Mouse (Mus musculus) neural tube, embryonic 10.5 days (tissue): Measurements from ENCODE around the gene Kcnj3.

Experiments used
- DNase-seq: peaks from one replicate; pipeline ENCODE4 v3.0.0-alpha.2; 2017; ENCODE audit warnings: low spot score; ENCODE audit errors: extremely low spot score

Gene Kcnj3

DNA sequence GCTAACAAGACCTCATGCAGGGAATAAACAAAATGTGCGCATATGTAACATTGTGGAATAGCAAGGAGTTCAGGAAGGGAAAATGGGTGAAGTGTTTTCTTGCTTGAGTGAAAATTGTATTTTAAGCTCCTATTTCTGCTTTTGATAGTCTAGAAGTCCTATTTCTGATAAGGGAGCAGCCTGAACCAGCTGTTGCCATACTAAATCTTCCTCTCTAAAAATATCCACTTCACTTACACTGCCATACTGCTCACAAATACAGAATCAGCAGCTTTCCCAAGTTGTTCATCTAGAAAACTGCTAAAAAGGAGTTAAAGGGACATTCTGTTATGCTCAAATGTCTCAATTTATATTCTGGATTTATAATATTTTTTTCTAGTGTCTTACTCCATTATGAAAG lies 69.9 kb downstream of the Kcnj3 start:
- no peak for DNase-seq

DNA sequence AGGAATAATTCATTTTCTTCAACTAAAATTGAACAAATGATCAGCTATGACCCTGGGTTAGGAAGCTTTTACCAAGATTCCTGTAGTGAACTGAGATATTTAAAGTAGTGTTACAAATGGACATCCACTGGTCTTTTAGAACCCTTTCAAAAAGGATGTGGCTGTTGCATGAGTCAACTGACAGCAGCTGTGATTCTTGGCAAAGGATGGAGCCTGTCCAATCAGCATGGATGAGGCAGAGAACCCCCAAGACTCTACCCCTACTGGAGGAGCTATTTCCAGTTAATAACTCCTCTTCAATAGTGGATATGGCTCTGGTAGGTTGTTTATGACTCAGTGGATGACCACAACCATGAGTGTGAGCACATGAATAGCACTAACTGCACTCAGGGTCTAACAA lies 81.5 kb downstream of the Kcnj3 start:
- DNase-seq = no peak

DNA sequence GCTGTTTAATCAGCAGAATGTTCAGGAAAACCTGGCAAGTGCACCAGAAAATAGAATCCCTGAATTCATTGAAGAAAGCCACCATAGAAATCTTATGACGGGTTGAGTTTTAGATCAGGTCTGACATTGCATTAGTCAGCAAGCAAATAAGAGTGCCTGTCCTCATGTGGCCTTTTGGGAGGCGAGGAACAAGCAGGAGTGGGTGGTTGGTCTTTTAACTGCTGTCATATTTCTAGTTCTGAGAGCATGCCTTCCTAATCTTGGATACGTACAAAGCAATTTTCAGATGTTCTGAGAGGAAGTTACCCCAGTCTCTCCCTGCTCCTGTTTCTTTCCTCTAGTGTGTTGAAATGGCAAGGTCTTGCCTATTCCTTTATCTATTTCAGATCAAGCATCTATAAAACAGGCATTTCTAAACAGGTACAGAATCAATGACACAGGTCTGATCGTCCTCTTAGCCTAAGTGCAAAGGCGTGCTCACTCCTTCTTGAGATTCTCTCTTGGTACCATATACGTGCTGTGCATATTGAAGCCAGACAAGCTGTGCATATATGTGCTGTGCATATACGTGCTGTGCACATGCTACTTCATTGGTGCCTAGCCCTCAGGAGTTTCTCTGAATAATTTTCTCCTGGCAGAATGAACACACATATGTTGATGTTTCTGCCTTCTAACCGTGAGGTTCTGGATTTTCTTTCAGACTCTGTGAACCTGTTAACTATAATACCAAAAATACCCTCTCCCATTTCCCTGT lies 97.1 kb downstream of the Kcnj3 start:
- DNase-seq = no peak

DNA sequence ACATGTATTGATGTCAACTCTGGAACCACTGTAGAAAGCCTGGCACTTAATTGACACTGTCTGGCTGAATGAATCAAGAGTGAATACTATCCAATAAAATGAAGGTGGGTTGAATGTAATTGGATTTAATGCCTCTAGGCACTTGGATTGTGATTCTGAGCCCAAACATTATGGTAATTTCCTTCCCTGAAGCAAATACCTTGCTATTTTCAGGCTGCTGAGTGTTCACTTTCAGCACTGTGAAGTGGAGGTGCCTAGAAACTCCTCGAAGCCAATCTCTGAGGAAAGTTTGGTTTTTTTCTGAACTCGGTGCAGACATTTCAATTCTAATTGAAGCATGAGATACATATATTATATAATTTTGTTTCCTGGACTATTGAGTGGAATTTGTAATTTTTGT lies 99.2 kb downstream of the Kcnj3 start:
- no peak for DNase-seq

DNA sequence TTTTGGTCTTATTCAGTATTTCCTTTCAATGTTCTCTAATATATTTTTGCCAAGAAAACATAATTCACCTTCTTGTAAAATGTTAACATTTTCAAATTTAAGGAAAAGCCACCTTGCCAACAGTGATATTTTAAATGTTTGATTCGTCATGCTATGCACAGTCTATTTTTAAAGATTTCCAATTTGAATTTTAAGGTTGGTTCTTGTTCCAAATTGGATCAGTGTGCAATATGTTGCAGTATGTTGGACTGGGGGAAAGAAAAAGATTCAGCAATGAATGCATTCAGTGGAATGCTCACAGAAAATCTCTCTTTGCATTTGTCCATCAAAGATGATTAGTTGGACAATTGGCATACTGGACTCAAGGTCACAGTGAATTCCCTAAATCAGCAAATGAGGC lies 99.7 kb downstream of the Kcnj3 start:
- DNase-seq = no peak

DNA sequence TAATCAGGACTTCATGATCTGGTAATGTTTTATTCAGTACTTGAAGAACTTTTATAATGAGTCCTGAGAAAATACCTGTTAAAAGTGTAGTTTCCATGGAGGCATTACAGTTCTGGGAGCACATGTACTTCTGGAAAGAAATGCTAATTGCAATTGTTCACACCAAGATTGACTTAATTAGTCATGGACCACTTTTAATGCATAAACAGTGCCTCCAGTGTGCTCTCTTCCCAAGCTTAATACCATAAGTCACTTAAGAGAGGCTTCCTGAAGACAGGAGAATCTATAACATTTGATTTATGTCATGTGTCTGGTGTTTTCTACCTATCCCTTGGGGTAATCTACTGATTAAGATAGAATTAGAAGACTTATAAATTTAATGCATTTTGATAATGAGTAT lies 111.8 kb downstream of the Kcnj3 start:
- DNase-seq = no peak

DNA sequence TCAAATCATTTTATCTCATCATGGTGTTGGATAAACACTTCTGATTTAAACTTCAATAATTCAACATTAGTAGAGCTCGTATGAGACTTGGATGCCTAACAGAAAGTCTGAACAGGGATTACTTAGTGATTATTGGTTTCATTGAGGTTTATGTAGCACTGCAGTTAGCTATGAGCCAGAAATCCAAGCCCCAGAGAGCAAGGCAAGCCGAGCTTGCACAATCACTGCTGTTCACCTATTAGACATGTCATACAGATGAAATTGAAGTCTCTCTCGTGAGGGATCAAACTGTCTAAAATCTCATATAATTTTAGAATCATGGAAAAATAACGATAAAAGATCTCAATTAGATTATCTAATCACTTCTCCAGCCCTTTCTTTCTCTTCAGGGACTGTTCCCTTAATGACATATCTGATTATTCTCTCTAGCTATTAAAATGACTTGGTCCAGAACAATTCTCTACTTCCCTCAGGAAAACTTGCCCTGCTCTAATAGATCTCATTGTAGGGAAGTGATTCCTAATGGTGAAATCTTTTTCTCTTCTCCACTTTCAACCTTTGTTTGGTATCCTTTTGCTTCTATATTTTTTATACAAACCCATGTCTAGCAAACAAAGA lies 122.7 kb downstream of the Kcnj3 start:
- DNase-seq = no peak

DNA sequence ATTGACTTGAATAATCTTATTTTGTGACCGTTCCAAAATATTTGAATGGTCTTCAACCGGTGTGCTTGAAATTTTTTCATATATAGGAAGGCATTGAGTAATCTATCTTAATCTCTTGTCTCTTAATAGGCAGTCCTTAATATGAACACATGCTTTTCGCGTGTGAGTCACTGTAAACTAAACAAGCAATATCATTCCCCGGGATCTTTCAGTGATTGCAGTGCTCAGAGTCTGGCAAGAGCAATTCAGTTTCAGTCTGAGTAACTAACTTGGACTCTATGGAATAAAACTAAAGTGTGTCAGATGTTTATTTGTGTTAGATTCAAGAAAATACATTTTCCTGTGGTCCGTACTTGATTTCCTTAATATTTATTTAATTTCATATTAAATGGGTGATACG lies 133.5 kb downstream of the Kcnj3 start:
- DNase-seq = no peak

DNA sequence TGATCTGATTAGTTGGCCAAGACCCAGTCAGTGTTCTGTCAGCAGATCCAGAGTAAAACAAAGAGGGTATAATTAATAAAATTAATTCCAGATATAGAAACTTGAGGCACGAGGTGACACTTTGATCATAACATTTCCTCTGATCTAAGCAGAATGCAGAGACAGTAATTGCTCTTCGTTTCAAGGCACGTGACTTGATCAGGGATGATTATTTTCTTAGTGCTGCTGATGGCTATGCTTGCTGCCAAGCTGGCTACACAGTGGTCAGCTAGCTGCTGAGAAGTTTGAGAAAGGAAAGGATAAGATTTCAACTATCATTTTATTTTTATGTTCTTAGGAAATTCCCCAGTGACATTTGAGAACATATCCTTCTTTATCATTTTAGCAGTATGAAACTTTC lies 135.7 kb downstream of the Kcnj3 start:
- no peak for DNase-seq

DNA sequence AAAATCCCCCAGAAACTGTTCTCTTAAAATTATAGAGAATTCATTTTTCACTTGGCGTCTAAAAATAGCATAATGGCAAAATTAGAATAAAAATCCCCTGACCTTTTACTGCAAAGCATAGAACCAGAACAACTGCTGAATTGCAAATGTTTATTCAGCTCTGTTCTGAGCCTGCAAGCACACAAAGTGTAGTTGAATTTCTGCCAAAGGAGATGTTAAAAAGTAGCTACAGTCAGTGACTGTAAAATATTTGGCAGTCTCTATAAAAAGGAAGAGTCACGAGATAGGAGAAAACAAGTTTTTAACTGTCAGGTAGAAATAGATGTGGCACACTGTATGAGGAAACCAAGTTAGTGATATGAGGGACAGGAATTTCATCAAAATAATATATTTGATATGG lies 144.5 kb downstream of the Kcnj3 start:
- DNase-seq = no peak

DNA sequence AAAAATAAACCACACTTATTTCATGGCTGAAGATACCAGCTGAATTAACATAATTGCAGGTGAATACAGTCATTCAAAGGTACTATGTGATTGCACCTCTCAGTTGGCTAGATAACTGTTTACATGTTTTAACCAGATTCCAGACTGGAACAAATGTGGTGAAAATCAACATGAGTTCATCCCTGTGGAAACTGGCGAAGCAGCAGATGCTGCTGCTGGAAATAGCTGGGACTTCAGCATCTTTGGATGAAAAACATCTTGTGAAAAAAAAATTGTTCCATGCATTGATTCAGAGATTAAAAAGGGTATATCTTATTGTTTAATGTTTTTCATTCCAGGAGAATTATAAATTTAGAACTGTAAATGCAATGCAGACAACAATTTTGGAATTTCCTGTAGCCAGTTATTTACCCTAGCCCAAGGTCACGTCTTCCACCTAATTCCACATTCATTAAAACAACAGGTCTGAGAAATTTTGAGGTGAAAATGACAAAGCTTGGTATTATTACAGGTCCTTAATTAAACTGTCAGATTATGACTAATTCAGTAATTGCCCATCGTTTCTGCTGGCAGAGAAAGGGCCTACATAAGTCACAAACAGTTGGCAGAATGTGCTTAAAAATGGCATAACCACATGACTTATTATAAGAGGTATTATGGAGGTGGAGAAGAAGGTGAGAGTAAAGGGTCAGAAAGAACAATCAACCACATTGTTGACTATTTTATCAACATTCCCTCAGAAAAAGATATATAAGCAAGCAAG lies 155.6 kb downstream of the Kcnj3 start:
- no peak for DNase-seq
